Mouse (Mus musculus) CH12.LX (cell line): ENCODE data around the gene Stx5a. TPM values are rescaled to one million over a fixed set of nuclear protein-coding genes. Genes with fewer than 3 reads are reported as not detected.

Experiments used
- DNase-seq: peaks from one replicate; pipeline ENCODE4 v3.0.0-alpha.2; 2013; ENCODE audit errors: extremely low read depth
- H3K27ac ChIP-seq: 2 replicates; pipeline ENCODE4 v1.5.1; 2012; ENCODE audit warnings: low read depth, mild to moderate bottlenecking, control low read depth, moderate library complexity; ENCODE audit not compliant: insufficient read depth
- H3K27me3 ChIP-seq: replicated peaks from 2 replicates; pipeline ENCODE3; 2012; ENCODE audit warnings: inconsistent platforms
- H3K36me3 ChIP-seq, 2 experiments: replicated peaks in 1 of 2; 2 replicates each; pipeline versions ENCODE3 to v1.6.1; 2012; ENCODE audit warnings: inconsistent platforms in 1 of 2, low read length in 1 of 2, mild to moderate bottlenecking in 1 of 2, mixed read lengths in 1 of 2, moderate library complexity in 1 of 2; ENCODE audit not compliant: control insufficient read depth in 1 of 2, insufficient read depth in 1 of 2
- H3K4me1 ChIP-seq, 2 experiments: 2 replicates each; pipeline ENCODE4 v1.6.1; 2012; ENCODE audit warnings: inconsistent platforms in 1 of 2, moderate library complexity in 1 of 2; ENCODE audit not compliant: insufficient read depth in 2 of 2, control insufficient read depth in 1 of 2
- H3K4me2 ChIP-seq: 2 replicates; pipeline ENCODE4 v1.6.1; 2012; ENCODE audit warnings: low read depth, mild to moderate bottlenecking, control low read depth; ENCODE audit not compliant: poor library complexity, insufficient read depth, severe bottlenecking
- H3K4me3 ChIP-seq, 3 experiments: fragments of 150-350 bp in 1 of 3; sonication (generic) in 1 of 3; replicated peaks in 1 of 3; 2 replicates each; pipeline versions ENCODE3 to v1.5.1; 2011 to 2012; ENCODE audit warnings: low read depth in 2 of 3, low read length in 2 of 3, mild to moderate bottlenecking in 2 of 3, moderate library complexity in 2 of 3, control low read depth in 1 of 3, improper control_type of control experiment in 1 of 3, inconsistent platforms in 1 of 3, mixed read lengths in 1 of 3; ENCODE audit not compliant: poor library complexity in 1 of 3
- H3K79me2 ChIP-seq: replicated peaks from 2 replicates; pipeline ENCODE4 v1.6.1; 2012; ENCODE audit warnings: mild to moderate bottlenecking, moderate library complexity; ENCODE audit not compliant: control insufficient read depth, poor library complexity, insufficient read depth, severe bottlenecking; ENCODE audit errors: extremely low read depth
- H3K9ac ChIP-seq: 2 replicates; pipeline ENCODE4 v1.6.1; 2012; ENCODE audit warnings: low read depth, mild to moderate bottlenecking, control low read depth, moderate library complexity; ENCODE audit not compliant: insufficient read depth
- H3K9me3 ChIP-seq: replicated peaks from 2 replicates; pipeline ENCODE3; 2012; ENCODE audit warnings: low read length, inconsistent platforms, mixed read lengths
- CHD1 ChIP-seq: IDR thresholded peaks from 2 replicates; pipeline ENCODE4 v1.6.1; 2012; ENCODE audit warnings: low read depth, low read length, improper control_type of control experiment, inconsistent platforms
- CTCF ChIP-seq, 2 experiments: IDR thresholded peaks in 1 of 2; conservative IDR thresholded peaks in 1 of 2; 2 replicates each; pipeline ENCODE4 v1.5.1; 2011 to 2012; ENCODE audit warnings: low read depth in 2 of 2, low read length in 2 of 2, improper control_type of control experiment in 1 of 2, inconsistent platforms in 1 of 2, mild to moderate bottlenecking in 1 of 2, moderate library complexity in 1 of 2
- GABPA ChIP-seq: IDR thresholded peaks from 2 replicates; pipeline ENCODE4 v1.6.1; 2012; ENCODE audit warnings: low read depth, low read length, improper control_type of control experiment, inconsistent platforms; ENCODE audit not compliant: insufficient replicate concordance
- HCFC1 ChIP-seq: IDR thresholded peaks from 2 replicates; pipeline ENCODE4 v1.6.1; 2012; ENCODE audit warnings: low read depth, mild to moderate bottlenecking, inconsistent platforms, low read length, improper control_type of control experiment
- IRF4 ChIP-seq: IDR thresholded peaks from 2 replicates; pipeline ENCODE4 v1.6.1; 2014; ENCODE audit warnings: low read depth, mild to moderate bottlenecking, inconsistent platforms, low read length, improper control_type of control experiment
- MAX ChIP-seq: IDR thresholded peaks from 2 replicates; pipeline ENCODE4 v1.6.1; 2011; ENCODE audit warnings: low read length, improper control_type of control experiment
- MAZ ChIP-seq: IDR thresholded peaks from 2 replicates; pipeline ENCODE4 v1.6.1; 2012; ENCODE audit warnings: low read depth, mild to moderate bottlenecking, inconsistent platforms, low read length, improper control_type of control experiment, moderate library complexity
- MYC ChIP-seq: IDR thresholded peaks from 2 replicates; pipeline ENCODE4 v1.6.1; 2011; ENCODE audit warnings: low read depth, mild to moderate bottlenecking, improper control_type of control experiment, low read length
- NELFE ChIP-seq: IDR thresholded peaks from 2 replicates; pipeline ENCODE4 v1.6.1; 2011; ENCODE audit warnings: low read depth, low read length, improper control_type of control experiment
- POLR2A ChIP-seq: IDR thresholded peaks from 2 replicates; pipeline ENCODE4 v1.6.1; 2011; ENCODE audit warnings: low read depth, mild to moderate bottlenecking, improper control_type of control experiment, low read length
- RAD21 ChIP-seq: IDR thresholded peaks from 2 replicates; pipeline ENCODE4 v1.6.1; 2011; ENCODE audit warnings: low read depth, mild to moderate bottlenecking, low read length, improper control_type of control experiment, moderate library complexity
- SMC3 ChIP-seq: IDR thresholded peaks from 2 replicates; pipeline ENCODE4 v1.6.1; 2011; ENCODE audit warnings: low read depth, low read length, improper control_type of control experiment
- TBP ChIP-seq: conservative IDR thresholded peaks from 2 replicates; pipeline ENCODE4 v1.6.1; 2011; ENCODE audit warnings: low read depth, low read length, improper control_type of control experiment
- ZMIZ1 ChIP-seq: IDR thresholded peaks from 2 replicates; pipeline ENCODE4 v1.6.1; 2012; ENCODE audit warnings: low read depth, mild to moderate bottlenecking, inconsistent platforms, low read length, improper control_type of control experiment
- ZNF384 ChIP-seq: IDR thresholded peaks from 2 replicates; pipeline ENCODE4 v1.6.1; 2012; ENCODE audit warnings: low read depth, low read length, improper control_type of control experiment, inconsistent platforms
- dilution Hi-C: fragments of 300-500 bp; cut with MboI; formaldehyde crosslinking; loops from 2 replicates; pipeline ENCODE4 v1.14.3; 2020; ENCODE audit warnings: low sequenced_read_pairs; ENCODE audit not compliant: extremely low pct_unique_long_range_greater_than_20kb, extremely low pct_ligation_motif_present
- in situ Hi-C: fragments of 300-500 bp; cut with MboI; formaldehyde crosslinking; loops from 3 replicates; pipeline ENCODE4 v1.14.3; 2019; ENCODE audit warnings: low sequenced_read_pairs, low pct_ligation_motif_present, low pct_unique_long_range_greater_than_20kb, mixed read lengths
- polyA plus RNA-seq: library from polyadenylated mRNA; unstranded; fragments of >175 nt; gene quantifications from 2 replicates; pipeline ENCODE4 v1.2.1, GENCODE M21; 2012; ENCODE audit warnings: low read depth; ENCODE audit not compliant: insufficient read length
- total RNA-seq, 2 experiments: library from RNA; depleted of rRNA; stranded (reverse); fragments of 300-350 nt in 1 of 2; fragments of >200 nt in 1 of 2; gene quantifications; 2 replicates each; pipeline ENCODE4 v1.2.3; 2012 to 2014

Stx5a gene
- total and polyA plus RNA-seq, 3 experiments: 35.2 to 49.1 (median 48.1) TPM

GRCm38 (mm10) chr19:8747368-8747767, 6.2 kb downstream of the Stx5a start:
- dilution Hi-C loops: no loop called here
- H3K9ac ChIP-seq: no peak overlapping the region
- no peaks in the 10 kb centered on the region for H3K9me3 ChIP-seq
- H3K27ac ChIP-seq: no peak overlapping the region
- in situ Hi-C loops: loop anchor here (25.0 kb wide), 1 partner anchor 365 kb away; no protein-coding TSS in a partner anchor
- no peak for DNase-seq
- peaks cover 13% of the 10 kb centered on the region for H3K79me2 ChIP-seq
- peaks cover 71 to 91% of the 10 kb centered on the region in 2 experiments for H3K36me3 ChIP-seq
- H3K4me3 ChIP-seq: no peak overlapping the region
- peaks cover 4 to 13% of the 10 kb centered on the region in 2 experiments for H3K4me1 ChIP-seq
- TF ChIP-seq MAX (no peak), MAZ (0 out of 2 replicates have a peak, but pooled peaks have one; percentile 45), IRF4 (no peak), MYC (0 out of 2 replicates have a peak, but pooled peaks have one; percentile 17), RAD21 (peak; percentile 22), HCFC1 (no peak), SMC3 (peak; percentile 28), CTCF (conservative IDR thresholded peaks at IDR 0.05 in 1 of 2, IDR thresholded peaks at IDR 0.05 in 1 of 2; ENCODE audit: low read depth in 2 of 2, low read length in 2 of 2) (peak in 1 of 2 experiments; percentile 53; a peak in 2 of 4 replicates), ZNF384 (peak; percentile 90), ZMIZ1 (no peak), NELFE (no peak)
- no peaks in the 10 kb centered on the region for H3K27me3 ChIP-seq
- no peak overlapping the region for H3K4me2 ChIP-seq

GRCm38 (mm10) chr19:8755652-8756051, 14.4 kb downstream of the Stx5a start:
- peaks cover 32 to 41% of the 10 kb centered on the region in 2 experiments for H3K36me3 ChIP-seq
- H3K9ac ChIP-seq: peak overlapping the region; percentile 80
- in situ Hi-C loops: no loop called here
- H3K9me3 ChIP-seq: no peaks in the 10 kb centered on the region
- dilution Hi-C loops: no loop called here
- peak overlapping the region; percentile 97 for H3K4me2 ChIP-seq
- H3K4me3 ChIP-seq: no peak overlapping the region
- TF ChIP-seq CHD1: no peak
- no peak for TF ChIP-seq TBP
- no peak for TF ChIP-seq GABPA
- TF ChIP-seq MYC: no peak
- TF ChIP-seq POLR2A: no peak
- H3K27me3 ChIP-seq: no peaks in the 10 kb centered on the region
- H3K4me1 ChIP-seq: peaks cover 0 to 26% of the 10 kb centered on the region in 2 experiments; a peak in 2 of 4 replicates
- H3K79me2 ChIP-seq: peaks cover 45% of the 10 kb centered on the region
- no peak overlapping the region for H3K27ac ChIP-seq
- DNase-seq: no peak
